Mouse (Mus musculus) E14TG2a.4 (cell line): ENCODE measurements at regions not wholly inside any gene's neighbourhood (a gene's known extent, or its start where the extent isn't known, plus 50 kb on each side); places are given as distances from the start of the nearest gene placed in this dataset.

Experiments used
- CTCF ChIP-seq: conservative IDR thresholded peaks from 2 replicates; pipeline ENCODE4 v1.5.1; 2014; ENCODE audit warnings: low read length
- POU5F1 ChIP-seq: IDR thresholded peaks from 2 replicates; pipeline ENCODE4 v1.6.1; 2014; ENCODE audit warnings: low read length, borderline replicate concordance

DNA sequence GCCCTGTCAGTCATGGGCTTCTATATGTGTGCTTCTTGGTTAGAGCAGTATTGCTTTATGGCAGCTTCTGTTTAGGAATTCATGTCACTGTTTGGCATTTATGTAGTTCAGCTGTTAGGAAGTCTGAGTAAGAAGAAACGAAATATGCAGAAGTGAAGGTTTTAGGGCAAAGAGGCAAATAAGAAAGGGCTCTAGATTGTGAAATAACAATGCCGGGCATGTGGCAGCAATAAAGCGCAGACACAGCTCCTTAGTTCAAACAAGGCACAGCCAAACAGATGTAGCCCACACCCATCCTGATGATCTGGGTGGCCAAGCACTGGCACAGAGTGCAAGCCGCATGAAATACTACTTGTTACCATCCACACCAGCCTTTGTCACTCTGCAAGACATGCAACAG, 175.3 kb upstream of the Mef2c start:
- TF ChIP-seq CTCF (no peak), POU5F1 (no peak)
